Mouse (Mus musculus): ENCODE results near the gene Cdc34b. TPM values are rescaled to one million over a fixed set of nuclear protein-coding genes. Genes with fewer than 3 reads are reported as not detected.

Gene Cdc34b
- polyA plus RNA-seq (2014; fragmentation: Illumina TruSeq; extraction: RNeasy Lipid Tissue Mini Kit (QIAGEN cat#74804); ENCODE audit: insufficient read depth, low read depth, low replicate concordance): not detected

GRCm38 (mm10) chr11:94741732-94742272 lies at the start of gene Cdc34b:
Gene Cdc34b (plus strand): TSS chr11:94741782.

DNA sequence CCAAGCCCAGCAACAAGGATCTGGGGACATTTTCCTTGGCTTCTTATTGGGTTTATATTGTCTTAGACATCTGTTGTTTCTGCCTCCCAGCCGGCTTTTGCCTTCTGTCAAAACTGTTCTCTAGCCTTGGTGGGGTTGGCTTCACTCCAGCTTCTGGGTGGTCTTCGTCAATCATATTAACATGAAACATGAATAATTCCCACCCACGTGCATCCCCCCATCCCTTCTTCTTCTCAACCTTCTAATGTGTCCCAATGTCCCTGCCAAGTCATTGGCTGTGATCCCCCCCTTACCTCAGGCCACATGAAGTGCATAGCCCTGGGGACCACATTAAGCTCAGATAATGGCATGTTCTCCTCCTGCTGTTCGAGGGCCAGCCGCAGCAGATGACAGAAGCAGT lies 37.1 kb upstream of the Cdc34b start, which contains the start of gene Gm11541:
TSS of gene Gm11541 (minus strand) at position 28 of the 400 bp plus-strand sequence.

DNA sequence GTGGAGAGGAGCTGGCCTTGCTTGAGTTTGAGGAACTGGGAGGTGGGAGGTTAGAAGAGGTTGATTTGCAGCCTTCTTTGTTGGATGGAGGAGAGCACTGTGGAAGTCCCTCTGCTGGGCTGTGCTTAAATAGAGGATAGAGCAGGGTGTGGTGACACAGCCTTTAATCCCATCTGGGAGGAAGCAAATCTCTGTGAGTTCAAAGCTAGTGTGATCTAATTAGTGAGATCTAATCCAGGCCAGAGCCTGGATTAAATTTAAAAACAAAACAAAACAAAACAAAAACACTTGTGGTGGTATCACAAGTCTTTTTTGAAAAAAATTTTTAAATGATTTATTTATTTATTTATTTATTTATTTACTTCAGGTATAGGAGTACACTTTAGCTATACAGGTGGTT lies 41.0 kb downstream of the Cdc34b start, which contains the start of gene Tmem92:
TSS of gene Tmem92 (minus strand) at position 101 of the 400 bp plus-strand sequence.

Other genes with a start within 250 kb of the Cdc34b start
- 21.0 TPM for gene Epn3, start 241.8 kb upstream of the Cdc34b start, polyA plus RNA-seq (2014; fragmentation: Illumina TruSeq; extraction: RNeasy Lipid Tissue Mini Kit (QIAGEN cat#74804); ENCODE audit: insufficient read depth, low read depth, low replicate concordance)
- 9.0 TPM for gene Mycbpap, start 220.0 kb upstream of the Cdc34b start, polyA plus RNA-seq (2014; fragmentation: Illumina TruSeq; extraction: RNeasy Lipid Tissue Mini Kit (QIAGEN cat#74804); ENCODE audit: insufficient read depth, low read depth, low replicate concordance)
- gene Rsad1, start 192.5 kb upstream of the Cdc34b start, polyA plus RNA-seq (2014; fragmentation: Illumina TruSeq; extraction: RNeasy Lipid Tissue Mini Kit (QIAGEN cat#74804); ENCODE audit: insufficient read depth, low read depth, low replicate concordance): 2.1 TPM
- gene Chad, start 176.7 kb upstream of the Cdc34b start, polyA plus RNA-seq (2014; fragmentation: Illumina TruSeq; extraction: RNeasy Lipid Tissue Mini Kit (QIAGEN cat#74804); ENCODE audit: insufficient read depth, low read depth, low replicate concordance): 20.1 TPM
- 10.8 TPM for gene Acsf2, start 139.9 kb upstream of the Cdc34b start, polyA plus RNA-seq (2014; fragmentation: Illumina TruSeq; extraction: RNeasy Lipid Tissue Mini Kit (QIAGEN cat#74804); ENCODE audit: insufficient read depth, low read depth, low replicate concordance)
- 32.8 TPM for gene Lrrc59, start 112.0 kb upstream of the Cdc34b start, polyA plus RNA-seq (2014; fragmentation: Illumina TruSeq; extraction: RNeasy Lipid Tissue Mini Kit (QIAGEN cat#74804); ENCODE audit: insufficient read depth, low read depth, low replicate concordance)
- 76.6 TPM for gene Mrpl27, start 88.0 kb upstream of the Cdc34b start, polyA plus RNA-seq (2014; fragmentation: Illumina TruSeq; extraction: RNeasy Lipid Tissue Mini Kit (QIAGEN cat#74804); ENCODE audit: insufficient read depth, low read depth, low replicate concordance)
- 0.35 TPM for gene Eme1, start 87.8 kb upstream of the Cdc34b start, polyA plus RNA-seq (2014; fragmentation: Illumina TruSeq; extraction: RNeasy Lipid Tissue Mini Kit (QIAGEN cat#74804); ENCODE audit: insufficient read depth, low read depth, low replicate concordance)
- gene Xylt2, start 64.3 kb upstream of the Cdc34b start, polyA plus RNA-seq (2014; fragmentation: Illumina TruSeq; extraction: RNeasy Lipid Tissue Mini Kit (QIAGEN cat#74804); ENCODE audit: insufficient read depth, low read depth, low replicate concordance): 9.5 TPM
- not detected for gene Gm11541, start 37.3 kb upstream of the Cdc34b start, polyA plus RNA-seq (2014; fragmentation: Illumina TruSeq; extraction: RNeasy Lipid Tissue Mini Kit (QIAGEN cat#74804); ENCODE audit: insufficient read depth, low read depth, low replicate concordance)
- gene Tmem92, start 40.9 kb downstream of the Cdc34b start, polyA plus RNA-seq (2014; fragmentation: Illumina TruSeq; extraction: RNeasy Lipid Tissue Mini Kit (QIAGEN cat#74804); ENCODE audit: insufficient read depth, low read depth, low replicate concordance): not detected
- 42.1 TPM for gene Col1a1, start 194.4 kb downstream of the Cdc34b start, polyA plus RNA-seq (2014; fragmentation: Illumina TruSeq; extraction: RNeasy Lipid Tissue Mini Kit (QIAGEN cat#74804); ENCODE audit: insufficient read depth, low read depth, low replicate concordance)
- not detected for gene Hils1, start 225.8 kb downstream of the Cdc34b start, polyA plus RNA-seq (2014; fragmentation: Illumina TruSeq; extraction: RNeasy Lipid Tissue Mini Kit (QIAGEN cat#74804); ENCODE audit: insufficient read depth, low read depth, low replicate concordance)
- 3.8 TPM for gene Sgca, start 234.5 kb downstream of the Cdc34b start, polyA plus RNA-seq (2014; fragmentation: Illumina TruSeq; extraction: RNeasy Lipid Tissue Mini Kit (QIAGEN cat#74804); ENCODE audit: insufficient read depth, low read depth, low replicate concordance)
- gene Ppp1r9b, start 249.3 kb downstream of the Cdc34b start, polyA plus RNA-seq (2014; fragmentation: Illumina TruSeq; extraction: RNeasy Lipid Tissue Mini Kit (QIAGEN cat#74804); ENCODE audit: insufficient read depth, low read depth, low replicate concordance): 42.2 TPM

All from lung, adult 10 weeks (tissue).